Mouse (Mus musculus) ES-Bruce4 (cell line): ENCODE results near the gene Rab22a.

Experiments used
- CTCF ChIP-seq: IDR thresholded peaks from one replicate; pipeline ENCODE4 v1.8.1; 2011; ENCODE audit warnings: low read depth, low read length
- EP300 ChIP-seq: IDR thresholded peaks from 2 replicates; pipeline ENCODE4 v1.6.1; 2011; ENCODE audit warnings: low read depth, low read length; ENCODE audit not compliant: insufficient read depth
- POLR2A ChIP-seq: IDR thresholded peaks from one replicate; pipeline ENCODE4 v1.8.1; 2011; ENCODE audit warnings: low read length; ENCODE audit not compliant: insufficient read depth

- no peak for TF ChIP-seq CTCF
- no peak for TF ChIP-seq POLR2A
- TF ChIP-seq EP300, result no peak
These were observed 26.3 kb downstream of the Rab22a start for GRCm38 (mm10) chr2:173685781-173686361.
